Mouse (Mus musculus): Measurements from ENCODE around the gene Scmh1. TPM values are rescaled to one million over a fixed set of nuclear protein-coding genes. Genes with fewer than 3 reads are reported as not detected.
A peak's percentile ranks its signal among the peaks of the same experiment; 100 is the strongest.

The Scmh1 gene
- total and polyA plus RNA-seq, 3 experiments: 6.0 to 66.8 TPM; not detected in 1

- no peak for TF ChIP-seq NELFE (IDR thresholded peaks at IDR 0.05; ENCODE audit: low read depth, low read length)
- TF ChIP-seq ETS1 (IDR thresholded peaks at IDR 0.05; ENCODE audit: low read depth, low read length): no peak
These were observed 24.2 kb upstream of the Scmh1 start (continued) for GRCm38 (mm10) chr4:120380811-120381391.

GRCm38 (mm10) chr4:120385496-120385895, 19.6 kb upstream of the Scmh1 start:
- Histone ChIP-seq H3K4me3 (ENCODE audit: control insufficient read depth in 1 of 2, insufficient read depth in 1 of 2, low read depth in 2 of 2, low read length in 2 of 2) (no peak overlapping the region), H3K36me3 (ENCODE audit: control insufficient read depth in 1 of 2, insufficient read depth in 2 of 2, low read length in 2 of 2) (no peaks in the 10 kb centered on the region), H3K9ac (ENCODE audit: control insufficient read depth, low read depth, low read length, poor library complexity, severe bottlenecking) (no peak overlapping the region), H3K79me2 (ENCODE audit: control insufficient read depth, insufficient read depth, low read length, poor library complexity) (no peaks in the 10 kb centered on the region), H3K27ac (ENCODE audit: control insufficient read depth, low read depth, low read length) (no peak overlapping the region), H3K27me3 (ENCODE audit: control insufficient read depth in 1 of 2, insufficient read depth in 2 of 2, low read length in 2 of 2) (no peaks in the 10 kb centered on the region), H3K9me3 (replicated peaks; ENCODE audit: insufficient read depth, low read length) (no peaks in the 10 kb centered on the region), H3K4me1 (ENCODE audit: control insufficient read depth in 1 of 2, insufficient read depth in 2 of 2, low read length in 2 of 2) (peaks cover 0 to 4% of the 10 kb centered on the region in 2 experiments; a peak in 1 of 4 replicates)
- TF ChIP-seq MAX (IDR thresholded peaks at IDR 0.05; ENCODE audit: low read length) (no peak), NELFE (IDR thresholded peaks at IDR 0.05; ENCODE audit: low read depth, low read length) (no peak), E2F4 (IDR thresholded peaks at IDR 0.05; ENCODE audit: borderline replicate concordance, low read depth, low read length) (no peak), SIN3A (IDR thresholded peaks at IDR 0.05; ENCODE audit: low read length) (no peak), TCF12 (IDR thresholded peaks at IDR 0.05; ENCODE audit: low read depth, low read length) (no peak), EP300 (IDR thresholded peaks at IDR 0.05; ENCODE audit: low read depth in 1 of 2, low read length in 2 of 2) (no peak), ETS1 (IDR thresholded peaks at IDR 0.05; ENCODE audit: low read depth, low read length) (no peak), RCOR1 (IDR thresholded peaks at IDR 0.05; ENCODE audit: low read depth, low read length) (no peak), POLR2AphosphoS2 (IDR thresholded peaks at IDR 0.05; ENCODE audit: low read length) (no peak), MAFK (IDR thresholded peaks at IDR 0.05; ENCODE audit: borderline replicate concordance, low read depth, low read length) (no peak), TAL1 (IDR thresholded peaks at IDR 0.05; ENCODE audit: low read length) (no peak), RAD21 (IDR thresholded peaks at IDR 0.05; ENCODE audit: low read depth, low read length) (no peak), CTCF (IDR thresholded peaks at IDR 0.05 in 2 of 3, conservative IDR thresholded peaks at IDR 0.05 in 1 of 3; ENCODE audit: control insufficient read depth in 1 of 3, insufficient read depth in 1 of 3, low read depth in 2 of 3, low read length in 3 of 3, poor library complexity in 1 of 3, severe bottlenecking in 1 of 3) (no peak), UBTF (IDR thresholded peaks at IDR 0.05; ENCODE audit: borderline replicate concordance, insufficient read depth, low read depth, low read length) (no peak), HCFC1 (IDR thresholded peaks at IDR 0.05; ENCODE audit: low read depth, low read length) (no peak)
- DNase-seq (ENCODE audit: low read depth, low spot score): no peak

GRCm38 (mm10) chr4:120387496-120387895, 17.6 kb upstream of the Scmh1 start:
- Histone ChIP-seq H3K4me1 (ENCODE audit: control insufficient read depth in 1 of 2, insufficient read depth in 2 of 2, low read length in 2 of 2) (peaks cover 3 to 6% of the 10 kb centered on the region in 2 experiments), H3K4me3 (ENCODE audit: control insufficient read depth in 1 of 2, insufficient read depth in 1 of 2, low read depth in 2 of 2, low read length in 2 of 2) (no peak overlapping the region), H3K27ac (ENCODE audit: control insufficient read depth, low read depth, low read length) (no peak overlapping the region), H3K9me3 (replicated peaks; ENCODE audit: insufficient read depth, low read length) (no peaks in the 10 kb centered on the region), H3K9ac (ENCODE audit: control insufficient read depth, low read depth, low read length, poor library complexity, severe bottlenecking) (no peak overlapping the region), H3K79me2 (ENCODE audit: control insufficient read depth, insufficient read depth, low read length, poor library complexity) (no peaks in the 10 kb centered on the region), H3K27me3 (ENCODE audit: control insufficient read depth in 1 of 2, insufficient read depth in 2 of 2, low read length in 2 of 2) (no peaks in the 10 kb centered on the region), H3K36me3 (ENCODE audit: control insufficient read depth in 1 of 2, insufficient read depth in 2 of 2, low read length in 2 of 2) (peaks cover 0 to 6% of the 10 kb centered on the region in 2 experiments; a peak in 2 of 4 replicates)
- peak; percentile 70 for DNase-seq (ENCODE audit: low read depth, low spot score)
- TF ChIP-seq BHLHE40 (IDR thresholded peaks at IDR 0.05; ENCODE audit: borderline replicate concordance, low read depth, low read length): no peak
- TF ChIP-seq EP300 (IDR thresholded peaks at IDR 0.05; ENCODE audit: low read depth in 1 of 2, low read length in 2 of 2): no peak
- peak; percentile 65; the same call in 1 of the 2 replicates for TF ChIP-seq ZKSCAN1 (IDR thresholded peaks at IDR 0.05; ENCODE audit: low read depth, low read length)
- TF ChIP-seq CTCF (IDR thresholded peaks at IDR 0.05 in 2 of 3, conservative IDR thresholded peaks at IDR 0.05 in 1 of 3; ENCODE audit: control insufficient read depth in 1 of 3, insufficient read depth in 1 of 3, low read depth in 2 of 3, low read length in 3 of 3, poor library complexity in 1 of 3, severe bottlenecking in 1 of 3): peak; percentile 34 to 76 (median 43); a peak in 5 of 6 replicates
- no peak for TF ChIP-seq HCFC1 (IDR thresholded peaks at IDR 0.05; ENCODE audit: low read depth, low read length)
- no peak for TF ChIP-seq POLR2AphosphoS5 (IDR thresholded peaks at IDR 0.05; ENCODE audit: borderline replicate concordance, low read depth, low read length)
- no peak for TF ChIP-seq TBP (IDR thresholded peaks at IDR 0.05; ENCODE audit: low read depth, low read length)
- no peak for TF ChIP-seq POLR2A (IDR thresholded peaks at IDR 0.05; ENCODE audit: control insufficient read depth in 1 of 2, insufficient read depth in 1 of 2, low read depth in 1 of 2, low read length in 2 of 2, poor library complexity in 1 of 2)
- no peak for TF ChIP-seq MAX (IDR thresholded peaks at IDR 0.05; ENCODE audit: low read length)
- TF ChIP-seq USF1 (IDR thresholded peaks at IDR 0.05; ENCODE audit: low read depth, low read length): no peak
- TF ChIP-seq GABPA (IDR thresholded peaks at IDR 0.05; ENCODE audit: low read depth, low read length): no peak
- no peak; the same call in 1 of the 2 replicates for TF ChIP-seq SIN3A (IDR thresholded peaks at IDR 0.05; ENCODE audit: low read length)
- no peak for TF ChIP-seq ETS1 (IDR thresholded peaks at IDR 0.05; ENCODE audit: low read depth, low read length)
- no peak for TF ChIP-seq MAFK (IDR thresholded peaks at IDR 0.05; ENCODE audit: borderline replicate concordance, low read depth, low read length)
- TF ChIP-seq POLR2AphosphoS2 (IDR thresholded peaks at IDR 0.05; ENCODE audit: low read length): no peak
- TF ChIP-seq ZMIZ1 (IDR thresholded peaks at IDR 0.05; ENCODE audit: low read depth, low read length): no peak
- TF ChIP-seq MXI1 (IDR thresholded peaks at IDR 0.05; ENCODE audit: low read depth, low read length): no peak
- peak; percentile 87 for TF ChIP-seq SMC3 (IDR thresholded peaks at IDR 0.05; ENCODE audit: low read depth, low read length)
- no peak for TF ChIP-seq CHD2 (IDR thresholded peaks at IDR 0.05; ENCODE audit: low read length)
- no peak for TF ChIP-seq NRF1 (IDR thresholded peaks at IDR 0.05; ENCODE audit: insufficient read depth, low read depth, low read length, poor library complexity, severe bottlenecking)

All from MEL (cell line).